Mouse (Mus musculus): ENCODE measurements at regions not wholly inside any gene's neighbourhood (a gene's known extent, or its start where the extent isn't known, plus 50 kb on each side); places are given as distances from the start of the nearest gene placed in this dataset.

- TF ChIP-seq CTCF (IDR thresholded peaks at IDR 0.05; ENCODE audit: control insufficient read depth, insufficient read depth, low read length) (no peak), POLR2A (IDR thresholded peaks at IDR 0.05; ENCODE audit: borderline replicate concordance, control insufficient read depth, low read depth, low read length) (no peak)
Observed at GRCm38 (mm10) chr4:142776711-142777411, 435.9 kb downstream of the Prdm2 start.
